Mouse (Mus musculus): Measurements from ENCODE around the gene Aldh16a1. TPM values are rescaled to one million over a fixed set of nuclear protein-coding genes. Genes with fewer than 3 reads are reported as not detected.
"Not testable (repeated sequence)": the region's sequence is repeated elsewhere in the genome, so short reads cannot be mapped to it uniquely, and the experiment has no call there.

Aldh16a1 gene
- polyA plus RNA-seq, 1 experiment from 2014 or later = 19.5 TPM

DNA sequence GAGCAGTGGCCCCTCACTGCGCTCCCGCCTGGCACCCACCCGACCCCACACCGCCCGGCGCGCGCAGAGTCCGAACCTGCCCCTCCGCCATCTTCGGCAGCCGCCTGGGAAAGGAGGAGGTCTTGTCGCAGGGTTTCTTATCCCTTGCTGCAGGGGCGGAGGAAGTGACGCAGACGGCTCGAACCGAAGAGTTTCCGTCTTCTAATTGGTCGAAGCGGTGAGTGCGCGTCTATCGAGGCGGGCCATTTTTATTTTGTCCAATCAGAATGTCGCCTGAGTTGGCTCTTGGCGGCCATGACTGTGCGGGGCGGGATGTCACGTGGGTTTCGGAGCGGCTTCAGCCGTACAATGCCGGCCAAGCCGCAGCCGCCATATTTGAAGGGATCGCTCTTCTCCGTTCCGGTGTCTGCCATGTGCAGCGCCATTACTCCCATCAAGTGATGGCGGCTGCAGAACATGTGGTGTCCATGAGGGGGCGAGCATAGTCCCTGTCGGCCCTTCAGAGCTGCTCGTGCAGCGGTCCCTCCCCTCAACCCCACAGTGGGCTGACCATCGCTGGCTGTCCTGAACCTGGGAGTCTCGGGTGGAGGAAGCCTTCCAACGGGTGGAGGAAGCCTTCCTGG is 25.6 kb downstream of the Aldh16a1 start, which contains the start of gene Rpl13a:
Gene Rpl13a (minus strand): TSS at position 138 of the 623 bp plus-strand sequence.
- WGBS = under 1% methylated on average over 48 of the region's 48 CpGs
- Histone ChIP-seq H3K36me3 (peaks cover 24% of the 10 kb centered on the region), H3K4me1 (peaks cover 44% of the 10 kb centered on the region), H3K4me3 (replicated peaks) (peak within 1 kb of the TSS; percentile 80), H3K27ac (replicated peaks) (peak within 1 kb of the TSS; percentile 95), H3K27me3 (replicated peaks) (0 out of 2 replicates have a peak, but pooled peaks cover 3% of the 10 kb centered on the region), H3K4me2 (peak within 1 kb of the TSS; percentile 70), H3K9ac (replicated peaks) (peak within 1 kb of the TSS; percentile 99), H3K9me3 (replicated peaks) (no peaks in the 10 kb centered on the region)
- peak; percentile 92 for ATAC-seq (ENCODE audit: low FRiP score)

DNA sequence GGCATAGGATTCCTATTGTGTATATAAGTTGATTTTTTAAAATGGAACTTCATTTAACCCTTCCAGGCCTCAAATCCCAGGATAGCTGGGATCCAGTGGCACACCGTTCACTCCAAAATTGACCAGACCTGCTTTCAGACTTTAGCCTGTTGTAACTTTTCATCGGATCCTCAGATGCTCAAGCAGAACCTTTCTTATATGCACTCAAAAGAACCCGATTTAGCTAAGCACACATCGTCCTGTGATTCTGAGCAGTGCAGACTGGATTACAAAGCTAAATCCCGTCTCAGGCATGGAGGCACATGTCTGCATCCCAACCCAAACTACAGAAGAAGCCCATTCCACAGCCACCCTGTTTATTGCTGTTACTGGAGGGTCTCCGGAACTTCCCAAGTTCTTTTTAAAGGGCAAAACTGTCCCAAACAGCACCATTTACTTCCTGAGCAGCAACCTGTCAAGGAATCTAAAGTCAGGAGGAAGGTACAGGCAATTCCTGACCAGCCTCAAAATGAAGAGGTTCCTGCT is 26.6 kb downstream of the Aldh16a1 start:
- Histone ChIP-seq H3K4me3 (replicated peaks) (peak overlapping the region; percentile 80), H3K4me1 (peaks cover 50% of the 10 kb centered on the region), H3K9ac (replicated peaks) (peak overlapping the region; percentile 99), H3K9me3 (replicated peaks) (no peaks in the 10 kb centered on the region), H3K36me3 (peaks cover 28% of the 10 kb centered on the region), H3K4me2 (peak overlapping the region; percentile 70), H3K27ac (replicated peaks) (peak overlapping the region; percentile 91), H3K27me3 (replicated peaks) (no peaks in the 10 kb centered on the region)
- ATAC-seq (ENCODE audit: low FRiP score) = no peak
- under 1% methylated on average over 6 of the region's 6 CpGs for WGBS

DNA sequence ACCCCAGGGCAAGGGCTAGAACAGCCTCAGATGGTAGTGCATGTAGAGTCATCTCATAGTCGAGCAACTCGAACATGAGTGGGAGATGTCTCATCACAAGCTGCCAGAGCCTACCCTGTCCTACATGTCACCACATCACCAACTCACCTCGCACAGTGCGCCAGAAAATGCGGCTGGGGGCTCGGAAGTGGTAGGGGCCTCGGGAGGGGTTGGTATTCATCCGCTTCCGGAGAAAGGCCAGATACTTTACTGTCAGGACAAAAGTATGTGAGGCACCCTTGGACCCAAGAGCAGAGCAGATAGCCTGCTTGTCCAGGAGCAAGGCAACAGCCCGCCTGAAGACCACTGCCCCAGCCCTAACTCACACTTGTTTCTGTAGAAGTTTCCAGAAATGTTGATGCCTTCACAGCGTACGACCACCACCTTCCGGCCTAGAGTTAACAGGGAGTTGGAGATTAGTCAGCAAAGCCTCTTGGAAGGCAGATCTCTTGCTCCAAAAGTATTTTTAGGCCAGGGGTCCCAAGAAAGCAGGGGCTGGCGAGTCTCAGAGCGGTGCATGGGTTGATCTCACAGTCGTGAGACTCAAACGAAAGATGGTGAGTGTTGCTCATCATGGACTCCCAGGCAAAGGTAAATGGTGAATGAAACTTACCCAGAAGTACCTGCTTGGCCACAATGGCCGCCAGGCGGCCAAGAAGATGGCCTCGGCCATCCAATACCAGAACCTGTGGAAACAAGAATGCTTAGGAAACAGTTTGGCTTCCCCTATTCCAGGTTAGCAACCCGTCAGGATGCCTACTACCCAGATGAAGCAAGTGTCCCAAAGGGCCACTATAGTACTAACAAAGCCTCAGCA is 27.3 kb downstream of the Aldh16a1 start:
- H3K27ac ChIP-seq (replicated peaks) = peak overlapping the region; percentile 91
- H3K4me1 ChIP-seq = peaks cover 56% of the 10 kb centered on the region
- WGBS = 45% methylated on average over 21 of the region's 21 CpGs
- H3K4me2 ChIP-seq = peak overlapping the region; percentile 70
- H3K27me3 ChIP-seq (replicated peaks) = no peaks in the 10 kb centered on the region
- peak overlapping the region; percentile 80 for H3K4me3 ChIP-seq (replicated peaks)
- H3K9ac ChIP-seq (replicated peaks) = peak overlapping the region; percentile 99
- ATAC-seq (ENCODE audit: low FRiP score) = no peak
- peaks cover 35% of the 10 kb centered on the region for H3K36me3 ChIP-seq
- no peaks in the 10 kb centered on the region for H3K9me3 ChIP-seq (replicated peaks)

DNA sequence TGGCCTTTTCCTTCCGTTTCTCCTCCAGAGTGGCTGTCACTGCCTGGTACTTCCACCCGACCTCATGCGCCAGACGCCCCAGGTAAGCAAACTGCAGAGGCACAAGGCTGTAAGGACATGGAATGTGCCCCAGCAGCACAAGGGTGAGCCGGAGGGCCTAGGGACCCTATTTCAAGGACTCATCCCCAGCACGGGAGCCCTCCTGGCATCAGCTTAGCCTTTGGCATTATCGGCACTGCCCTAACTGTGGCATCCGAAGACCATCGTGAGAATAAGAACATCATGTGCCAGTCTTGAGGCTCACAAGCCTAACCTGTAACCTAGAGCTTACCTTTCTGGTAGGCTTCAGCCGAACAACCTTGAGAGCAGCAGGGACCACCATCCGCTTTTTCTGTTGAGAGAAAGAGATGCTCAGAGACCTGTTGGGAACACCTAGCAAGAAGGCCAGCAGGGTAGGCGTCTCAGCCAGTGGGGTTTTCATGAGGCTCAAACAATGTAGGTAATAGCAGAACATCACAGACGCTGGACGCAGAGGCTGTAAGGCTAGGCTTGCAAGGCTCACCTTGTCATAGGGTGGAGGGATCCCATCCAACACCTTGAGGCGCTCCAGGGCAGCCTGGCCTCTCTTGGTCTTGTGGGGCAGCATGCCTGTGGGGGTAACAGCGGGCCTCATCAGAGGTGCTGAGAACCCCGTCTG is 28.1 kb downstream of the Aldh16a1 start:
- ATAC-seq (ENCODE audit: low FRiP score) = no peak
- no peaks in the 10 kb centered on the region for H3K9me3 ChIP-seq (replicated peaks)
- H3K4me3 ChIP-seq (replicated peaks) = peak overlapping the region; percentile 80
- peak overlapping the region; percentile 91 for H3K27ac ChIP-seq (replicated peaks)
- peak overlapping the region; percentile 99 for H3K9ac ChIP-seq (replicated peaks)
- no peaks in the 10 kb centered on the region for H3K27me3 ChIP-seq (replicated peaks)
- 77% methylated on average over 17 of the region's 17 CpGs for WGBS
- H3K4me2 ChIP-seq = peak overlapping the region; percentile 70
- peaks cover 42% of the 10 kb centered on the region for H3K36me3 ChIP-seq
- H3K4me1 ChIP-seq = peaks cover 63% of the 10 kb centered on the region

- H3K27me3 ChIP-seq (replicated peaks); H3K9ac ChIP-seq (replicated peaks); H3K9me3 ChIP-seq (replicated peaks); ATAC-seq (ENCODE audit: low FRiP score): not testable (repeated sequence)
- Histone ChIP-seq H3K4me3 (replicated peaks) (peak overlapping the region; percentile 13; the same call in 1 of the 2 replicates), H3K27ac (replicated peaks) (peak overlapping the region; percentile 87), H3K36me3 (peaks cover 49% of the 10 kb centered on the region), H3K4me2 (0 out of 2 replicates have a peak overlapping the region, but pooled peaks have one; percentile 66), H3K4me1 (peaks cover 63% of the 10 kb centered on the region)
- 64% methylated on average over 5 of the region's 5 CpGs for WGBS
Measured at GRCm38 (mm10) chr7:45125649-45126048, 28.7 kb downstream of the Aldh16a1 start.

GRCm38 (mm10) chr7:45125144-45125600 is 29.2 kb downstream of the Aldh16a1 start:
- Histone ChIP-seq H3K4me1 (peaks cover 63% of the 10 kb centered on the region), H3K27me3 (replicated peaks) (no peaks in the 10 kb centered on the region), H3K9me3 (replicated peaks) (no peaks in the 10 kb centered on the region), H3K36me3 (peaks cover 54% of the 10 kb centered on the region), H3K4me2 (peak overlapping the region; percentile 66), H3K4me3 (replicated peaks) (peak overlapping the region; percentile 13; the same call in 1 of the 2 replicates), H3K27ac (replicated peaks) (peak overlapping the region; percentile 87), H3K9ac (replicated peaks) (no peak overlapping the region)
- 14% methylated on average over 7 of the region's 7 CpGs for WGBS
- no peak for ATAC-seq (ENCODE audit: low FRiP score)

GRCm38 (mm10) chr7:45124224-45125143 is 29.9 kb downstream of the Aldh16a1 start, which contains the start of gene Rps11:
Gene Rps11 (minus strand): TSS chr7:45124439.
- under 1% methylated on average over 59 of the region's 59 CpGs for WGBS
- Histone ChIP-seq H3K9me3 (replicated peaks) (no peaks in the 10 kb centered on the region), H3K4me3 (replicated peaks) (peak within 1 kb of the TSS; percentile 89), H3K27me3 (replicated peaks) (no peaks in the 10 kb centered on the region), H3K4me2 (peak within 1 kb of the TSS; percentile 66), H3K9ac (replicated peaks) (peak within 1 kb of the TSS; percentile 94), H3K4me1 (peaks cover 58% of the 10 kb centered on the region), H3K27ac (replicated peaks) (peak within 1 kb of the TSS; percentile 92), H3K36me3 (peaks cover 60% of the 10 kb centered on the region)
- ATAC-seq (ENCODE audit: low FRiP score) = peak; percentile 88

DNA sequence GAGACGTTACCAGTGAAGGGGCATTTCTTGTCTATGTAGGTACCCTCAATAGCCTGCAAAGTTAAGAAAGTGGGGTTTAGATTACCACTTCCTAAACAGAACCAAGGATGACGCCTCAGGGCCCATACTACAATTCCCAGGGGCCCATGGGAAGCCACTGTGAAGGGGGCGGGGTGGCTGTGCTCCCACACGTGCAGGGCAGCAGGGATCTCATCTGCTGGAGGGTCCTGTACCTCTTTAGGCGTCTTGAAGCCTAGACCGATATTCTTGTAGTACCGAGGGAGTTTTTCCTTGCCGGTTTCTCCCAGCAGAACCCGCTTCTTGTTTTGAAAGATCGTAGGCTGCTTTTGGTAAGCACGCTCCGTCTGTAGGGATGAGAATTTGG is 31.2 kb downstream of the Aldh16a1 start:
- Histone ChIP-seq H3K4me1 (peaks cover 54% of the 10 kb centered on the region), H3K4me2 (peak overlapping the region; percentile 66), H3K9ac (replicated peaks) (peak overlapping the region; percentile 94), H3K27ac (replicated peaks) (peak overlapping the region; percentile 92; the same call in 1 of the 2 replicates), H3K9me3 (replicated peaks) (no peaks in the 10 kb centered on the region), H3K36me3 (peaks cover 69% of the 10 kb centered on the region), H3K4me3 (replicated peaks) (peak overlapping the region; percentile 89), H3K27me3 (replicated peaks) (no peaks in the 10 kb centered on the region)
- WGBS = 24% methylated on average over 12 of the region's 12 CpGs
- ATAC-seq (ENCODE audit: low FRiP score) = no peak

DNA sequence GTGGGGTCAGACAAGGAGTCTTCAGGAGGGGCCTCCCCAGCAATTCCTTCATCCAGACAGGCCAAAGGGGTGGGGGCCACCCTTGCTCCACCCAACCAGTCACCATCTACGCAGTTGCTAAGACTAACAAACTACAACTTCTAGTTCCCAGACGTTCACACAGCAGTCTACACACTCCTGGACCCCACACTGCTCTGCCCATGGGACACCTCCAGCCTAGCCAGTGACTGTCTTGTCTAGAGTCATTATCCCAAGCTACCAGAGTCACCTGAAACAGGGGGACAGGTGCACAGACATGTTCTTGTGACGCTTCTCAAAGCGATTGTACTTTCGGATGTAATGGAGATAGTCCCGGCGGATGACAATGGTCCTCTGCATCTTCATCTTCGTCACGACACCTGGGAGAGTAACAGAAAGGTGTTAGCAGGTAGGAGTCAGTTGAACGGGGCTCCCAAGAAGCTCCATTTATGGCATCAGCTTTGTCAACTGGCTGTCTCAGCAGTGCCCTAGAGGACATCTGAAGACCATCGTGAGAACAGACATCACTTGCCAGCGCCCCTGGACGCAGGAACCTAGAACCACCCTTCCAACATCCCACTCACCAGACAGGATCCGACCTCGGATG is 31.7 kb downstream of the Aldh16a1 start:
- 89% methylated on average over 15 of the region's 15 CpGs for WGBS
- peak overlapping the region; percentile 94 for H3K9ac ChIP-seq (replicated peaks)
- H3K4me2 ChIP-seq = peak overlapping the region; percentile 66
- no peaks in the 10 kb centered on the region for H3K27me3 ChIP-seq (replicated peaks)
- H3K4me1 ChIP-seq = peaks cover 52% of the 10 kb centered on the region
- H3K36me3 ChIP-seq = peaks cover 72% of the 10 kb centered on the region
- H3K27ac ChIP-seq (replicated peaks) = peak overlapping the region; percentile 92; the same call in 1 of the 2 replicates
- peak overlapping the region; percentile 89 for H3K4me3 ChIP-seq (replicated peaks)
- ATAC-seq (ENCODE audit: low FRiP score) = no peak
- H3K9me3 ChIP-seq (replicated peaks) = no peaks in the 10 kb centered on the region

DNA sequence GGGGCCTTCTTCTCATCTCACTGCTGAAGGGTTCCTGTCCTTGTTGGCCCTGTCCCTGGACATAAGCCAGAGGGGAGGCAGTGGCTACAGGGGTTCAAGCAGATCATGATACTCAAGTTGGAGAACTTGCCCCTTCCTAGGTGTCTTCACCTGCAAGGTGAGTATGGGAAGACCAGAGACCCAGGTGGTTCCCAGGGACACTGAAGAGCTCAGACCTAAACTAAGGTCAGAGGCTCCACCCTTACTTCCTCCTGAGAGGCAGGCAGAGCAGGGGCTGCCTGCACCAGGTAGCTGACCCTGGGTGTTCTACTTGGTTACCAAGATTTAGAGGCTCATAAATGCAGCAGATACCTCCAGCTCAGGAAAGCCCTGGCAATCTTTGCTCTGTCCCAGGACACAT is 32.4 kb downstream of the Aldh16a1 start:
- H3K9me3 ChIP-seq (replicated peaks) = no peaks in the 10 kb centered on the region
- no peak overlapping the region; the same call in 1 of the 2 replicates for H3K9ac ChIP-seq (replicated peaks)
- no peaks in the 10 kb centered on the region for H3K27me3 ChIP-seq (replicated peaks)
- H3K36me3 ChIP-seq = peaks cover 68% of the 10 kb centered on the region
- peak overlapping the region; percentile 15; the same call in 1 of the 2 replicates for H3K4me2 ChIP-seq
- peaks cover 45% of the 10 kb centered on the region for H3K4me1 ChIP-seq
- no peak overlapping the region for H3K4me3 ChIP-seq (replicated peaks)
- no peak for ATAC-seq (ENCODE audit: low FRiP score)
- no peak overlapping the region for H3K27ac ChIP-seq (replicated peaks)
